Mouse (Mus musculus): ENCODE measurements around the gene Slc9a3r1. TPM values are rescaled to one million over a fixed set of nuclear protein-coding genes. Genes with fewer than 3 reads are reported as not detected.

Slc9a3r1 gene
- total RNA-seq, 2 experiments from 2014 or later, result 1.8 to 2.6 TPM

DNA sequence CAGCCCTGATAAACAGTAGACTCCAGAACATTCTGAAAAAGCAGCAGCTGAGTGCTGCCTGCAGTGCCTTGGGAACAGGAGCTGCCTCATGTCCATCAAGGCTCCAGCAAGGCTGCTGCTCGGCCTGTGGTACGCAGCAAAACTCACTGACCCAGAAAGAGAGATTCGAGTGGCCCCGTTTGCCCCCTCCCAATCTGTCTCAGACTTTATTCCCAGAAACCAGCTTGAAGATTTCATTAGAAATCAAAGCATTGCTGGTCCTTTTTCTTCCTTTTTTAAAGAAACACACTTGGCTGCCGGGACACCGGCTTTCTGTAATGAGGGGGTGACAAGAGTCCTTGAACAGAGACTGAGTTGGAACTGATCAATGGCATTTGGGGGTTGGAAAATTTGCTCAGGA lies 62.2 kb downstream of the Slc9a3r1 start:
- intact Hi-C loops (cut with DNase I), result no loop called here
- TF ChIP-seq CTCF (IDR thresholded peaks at IDR 0.05), result no peak
- H3K27ac ChIP-seq, result peak overlapping the region; percentile 43; the same call in 1 of the 2 replicates
- H3K4me3 ChIP-seq, result no peak overlapping the region
- no peak for DNase-seq

DNA sequence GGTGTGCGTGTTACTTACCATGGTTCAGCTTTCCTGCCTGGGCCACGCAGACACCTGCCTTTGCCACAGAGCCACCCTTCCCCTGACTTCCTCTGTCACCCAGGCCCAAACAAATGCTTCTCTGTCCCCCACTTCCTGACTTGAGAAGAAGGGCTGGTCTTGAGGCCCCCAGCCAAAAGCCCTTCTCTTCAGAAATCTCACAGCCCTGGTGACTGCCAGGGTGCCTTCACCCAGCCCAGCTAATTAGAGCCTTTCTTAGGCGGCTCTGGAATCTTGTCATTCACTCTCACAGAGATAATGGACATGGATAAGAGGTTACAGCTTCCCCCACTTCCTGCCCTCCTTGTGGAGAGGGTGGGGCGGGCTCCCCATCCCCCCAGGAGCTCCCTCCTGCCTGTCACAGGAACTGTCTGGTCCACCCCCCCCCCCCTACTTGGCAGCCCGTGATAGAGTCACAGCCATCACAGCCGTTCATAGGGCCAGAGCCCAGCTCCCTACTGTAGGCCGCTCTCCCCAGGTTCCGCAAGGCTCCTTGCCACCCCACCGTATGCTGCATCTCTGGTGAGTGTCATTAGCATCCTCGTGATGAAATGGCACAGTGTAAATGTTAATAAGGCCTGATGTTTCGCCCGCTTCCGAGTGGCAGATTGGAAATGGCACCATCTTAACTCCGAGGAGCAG lies 63.8 kb downstream of the Slc9a3r1 start:
- Histone ChIP-seq H3K4me3 (0 out of 2 replicates have a peak overlapping the region, but pooled peaks have one; percentile 7), H3K27ac (peak overlapping the region; percentile 62; the same call in 1 of the 2 replicates)
- DNase-seq, result peak; percentile 56
- intact Hi-C loops (cut with DNase I), result no loop called here
- TF ChIP-seq CTCF (IDR thresholded peaks at IDR 0.05), result no peak

DNA sequence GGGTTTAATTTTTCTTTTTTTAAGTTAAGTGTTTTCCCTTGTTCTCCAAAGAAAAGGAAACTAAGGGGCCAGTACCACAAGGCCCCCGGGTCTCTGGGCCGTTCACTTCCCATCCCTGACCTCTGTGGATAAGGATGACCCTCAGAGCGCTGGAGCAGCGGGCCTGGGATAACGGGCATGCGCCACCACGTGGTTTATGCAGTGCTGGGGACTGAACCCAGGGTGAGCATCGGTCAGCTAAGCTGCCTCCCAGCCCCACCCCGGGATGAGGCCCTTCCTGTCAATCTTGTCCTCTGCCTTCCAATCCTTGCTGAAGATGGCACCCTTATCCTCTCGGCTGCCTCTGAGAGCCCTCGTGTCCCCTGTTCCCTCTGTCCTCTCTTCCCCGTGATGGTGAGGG lies 64.5 kb downstream of the Slc9a3r1 start:
- peak overlapping the region; percentile 36 for H3K4me3 ChIP-seq
- H3K27ac ChIP-seq, result peak overlapping the region; percentile 82
- no peak for DNase-seq
- intact Hi-C loops (cut with DNase I), result no loop called here
- no peak for TF ChIP-seq CTCF (IDR thresholded peaks at IDR 0.05)

DNA sequence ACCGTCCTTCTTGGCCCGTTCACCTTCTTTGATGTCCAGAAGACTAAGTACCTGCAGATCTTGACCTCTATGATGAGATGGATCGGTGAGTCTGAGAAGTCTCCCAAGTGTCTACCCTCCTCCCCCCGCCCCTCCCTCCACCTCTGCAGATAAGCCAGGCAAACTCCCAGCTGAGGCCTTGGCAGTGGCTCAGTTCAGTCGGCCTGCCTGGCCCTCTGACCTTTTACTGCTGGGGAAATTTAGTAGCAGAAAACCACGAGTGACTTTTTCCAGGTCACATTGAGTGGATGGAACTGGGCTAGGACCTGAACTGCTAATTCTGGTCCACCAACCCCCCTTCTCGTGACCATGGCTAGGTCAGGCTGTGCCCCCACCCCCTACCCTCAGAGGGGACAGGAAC lies 65.3 kb downstream of the Slc9a3r1 start:
- intact Hi-C loops (cut with DNase I), result no loop called here
- peak overlapping the region; percentile 36 for H3K4me3 ChIP-seq
- DNase-seq, result peak; percentile 80
- no peak for TF ChIP-seq CTCF (IDR thresholded peaks at IDR 0.05)
- H3K27ac ChIP-seq, result peak overlapping the region; percentile 82

DNA sequence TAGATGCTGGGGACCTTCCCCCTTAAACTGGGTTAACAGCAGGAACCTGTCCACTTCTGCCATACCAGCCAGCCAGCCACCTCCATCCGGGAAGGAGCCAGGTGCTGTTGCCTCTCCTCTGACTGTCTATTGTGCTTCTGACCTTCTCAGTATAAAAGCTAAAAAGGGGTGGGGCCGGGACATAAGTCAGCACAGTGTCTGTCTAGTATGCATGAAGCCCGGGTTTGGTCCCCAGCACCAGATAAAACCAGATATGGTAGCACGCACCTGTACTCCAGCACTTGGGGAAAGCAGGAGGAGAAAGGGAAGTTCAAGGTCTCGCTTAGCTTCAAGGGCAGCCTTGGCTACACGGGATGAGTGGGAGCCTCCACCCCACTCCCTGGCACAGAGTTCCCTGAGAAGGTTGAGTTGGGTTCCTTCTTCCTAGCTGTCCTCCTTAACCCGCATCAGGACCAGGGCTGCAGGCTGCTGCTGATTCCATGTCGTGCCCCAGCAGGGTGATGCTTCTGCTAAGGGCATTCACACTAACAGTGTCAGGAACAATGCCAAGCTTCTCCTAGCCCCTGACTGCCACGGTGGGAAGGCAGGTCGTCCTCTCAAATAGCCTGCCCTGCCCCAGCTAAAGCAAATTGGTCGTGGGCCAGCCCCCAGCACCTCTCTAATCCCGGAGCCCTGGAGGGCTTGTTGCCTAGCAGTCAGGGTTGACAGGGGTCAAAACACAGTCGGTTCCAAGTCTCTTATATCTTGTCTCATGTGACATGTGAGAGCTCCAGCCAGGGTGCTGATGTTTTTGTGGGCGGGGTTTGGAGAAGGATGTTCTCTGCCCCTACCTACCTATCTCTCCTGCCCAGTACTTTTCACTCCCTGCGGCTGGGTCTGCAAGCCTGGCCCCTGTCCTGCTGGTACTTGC lies 66.1 kb downstream of the Slc9a3r1 start:
- Histone ChIP-seq H3K4me3 (peak overlapping the region; percentile 19), H3K27ac (peak overlapping the region; percentile 82)
- peak; percentile 77 for DNase-seq
- TF ChIP-seq CTCF (IDR thresholded peaks at IDR 0.05), result no peak
- intact Hi-C loops (cut with DNase I), result no loop called here

Other genes starting within 250 kb of the Slc9a3r1 start
- under 1 TPM; 0.15 to 0.42 TPM for gene Cd300lb, start 229.0 kb upstream of the Slc9a3r1 start, total RNA-seq (2021)
- not detected for gene Cd300c, start 194.2 kb upstream of the Slc9a3r1 start, total RNA-seq (2021)
- gene Cd300ld, start 173.4 kb upstream of the Slc9a3r1 start, total RNA-seq (2021), result under 1 TPM; 0.13 to 0.22 TPM
- gene Cd300c2, start 161.5 kb upstream of the Slc9a3r1 start, total RNA-seq (2021), result under 1 TPM; 0.28 TPM
- not detected for gene Cd300ld2, start 147.1 kb upstream of the Slc9a3r1 start, total RNA-seq (2021)
- gene Cd300ld4, start 136.3 kb upstream of the Slc9a3r1 start, total RNA-seq (2021), result under 1 TPM; 0.73 to 0.92 TPM
- 1 to 10 TPM in 1 of 2 experiments, under 1 TPM in 1; 0.92 to 1.3 TPM for gene Cd300ld5, start 125.6 kb upstream of the Slc9a3r1 start, total RNA-seq (2021)
- 1 to 10 TPM in 1 of 2 experiments, not detected in 1; 2.0 TPM for gene Cd300ld3, start 114.9 kb upstream of the Slc9a3r1 start, total RNA-seq (2021)
- gene Cd300e, start 101.2 kb upstream of the Slc9a3r1 start, total RNA-seq (2021), result not detected
- under 1 TPM; 0.17 to 0.36 TPM for gene Rab37, start 71.9 kb upstream of the Slc9a3r1 start, total RNA-seq (2021)
- under 1 TPM in 1 of 2 experiments, not detected in 1; 0.31 TPM for gene Cd300lf, start 29.3 kb upstream of the Slc9a3r1 start, total RNA-seq (2021)
- gene Tmem104, start 24.1 kb downstream of the Slc9a3r1 start, total RNA-seq (2021), result 1 to 10 TPM; 7.3 to 7.4 TPM
- gene Nat9, start 24.5 kb downstream of the Slc9a3r1 start, total RNA-seq (2021), result 10 to 100 TPM; 12.7 to 16.3 TPM
- under 1 TPM in 1 of 2 experiments, not detected in 1; 0.06 TPM for gene Grin2c, start 103.9 kb downstream of the Slc9a3r1 start, total RNA-seq (2021)
- gene Fdxr, start 113.7 kb downstream of the Slc9a3r1 start, total RNA-seq (2021), result 1 to 10 TPM; 2.9 to 4.4 TPM
- gene Fads6, start 134.3 kb downstream of the Slc9a3r1 start, total RNA-seq (2021), result 1 to 10 TPM; 2.4 to 5.4 TPM
- gene Otop2, start 143.8 kb downstream of the Slc9a3r1 start, total RNA-seq (2021), result not detected
- gene Ush1g, start 158.7 kb downstream of the Slc9a3r1 start, total RNA-seq (2021), result under 1 TPM; 0.61 to 0.81 TPM
- not detected for gene Otop3, start 171.4 kb downstream of the Slc9a3r1 start, total RNA-seq (2021)
- gene Hid1, start 204.4 kb downstream of the Slc9a3r1 start, total RNA-seq (2021), result 1 to 10 TPM; 1.0 to 1.2 TPM
- gene Cdr2l, start 218.6 kb downstream of the Slc9a3r1 start, total RNA-seq (2021), result 1 to 10 TPM; 1.5 to 2.0 TPM
- 10 to 100 TPM; 79.2 to 99.2 TPM for gene Mrpl58, start 240.4 kb downstream of the Slc9a3r1 start, total RNA-seq (2021)